Mouse (Mus musculus): ENCODE results near the gene Ankrd55.

Gene Ankrd55

DNA sequence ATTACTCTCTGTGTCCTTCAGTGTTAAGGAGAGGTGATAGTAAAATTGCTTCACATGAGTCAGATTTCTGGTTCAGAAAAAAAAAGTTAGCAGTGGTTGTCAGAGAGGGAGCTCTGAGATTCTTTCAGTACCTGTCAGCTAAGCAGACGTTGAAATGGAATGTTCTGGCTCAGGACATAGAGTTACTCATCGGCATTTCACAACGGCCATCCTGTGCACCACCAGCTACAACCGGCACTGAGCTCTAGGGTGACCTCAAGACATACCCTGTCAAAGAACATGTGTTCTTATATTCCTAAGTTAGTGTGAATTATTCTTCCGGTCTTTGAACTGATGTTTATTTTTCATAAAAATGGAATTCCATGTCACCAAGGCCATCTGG is 55.4 kb downstream of the Ankrd55 start:
- no peak for DNase-seq (ENCODE audit: low read depth, low spot score)

DNA sequence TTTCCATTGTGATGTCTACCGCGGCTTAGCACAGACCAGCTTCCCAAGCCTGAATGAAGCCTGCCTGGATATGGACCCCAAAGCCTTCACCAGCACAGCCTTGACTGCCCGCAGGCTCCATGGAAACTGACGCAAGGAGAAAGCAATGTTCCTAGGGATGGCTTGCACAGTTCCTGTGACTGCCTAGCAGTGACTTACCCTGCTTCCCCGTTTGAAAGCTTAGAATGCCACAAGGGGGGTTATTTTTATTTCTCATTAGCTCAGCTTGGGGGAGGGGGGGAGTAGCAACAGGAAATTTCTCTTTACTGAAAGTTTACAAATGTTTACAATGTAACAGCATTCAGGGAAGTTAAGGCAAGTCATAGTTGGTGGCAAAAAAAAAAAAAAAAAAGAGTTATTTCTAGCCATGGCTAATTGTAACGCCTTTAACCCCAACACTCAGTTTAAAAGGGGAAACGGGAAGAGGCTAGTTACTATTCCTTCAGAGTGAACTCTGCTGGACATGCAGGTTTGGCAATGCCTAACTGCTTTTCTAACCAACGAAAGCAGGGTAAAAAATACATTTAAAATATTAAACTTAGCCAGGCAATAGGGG is 56.1 kb downstream of the Ankrd55 start:
- no peak for DNase-seq (ENCODE audit: low read depth, low spot score)

GRCm38 (mm10) chr13:112345542-112345941 is 57.3 kb downstream of the Ankrd55 start:
- no peak for DNase-seq (ENCODE audit: low read depth, low spot score)

DNA sequence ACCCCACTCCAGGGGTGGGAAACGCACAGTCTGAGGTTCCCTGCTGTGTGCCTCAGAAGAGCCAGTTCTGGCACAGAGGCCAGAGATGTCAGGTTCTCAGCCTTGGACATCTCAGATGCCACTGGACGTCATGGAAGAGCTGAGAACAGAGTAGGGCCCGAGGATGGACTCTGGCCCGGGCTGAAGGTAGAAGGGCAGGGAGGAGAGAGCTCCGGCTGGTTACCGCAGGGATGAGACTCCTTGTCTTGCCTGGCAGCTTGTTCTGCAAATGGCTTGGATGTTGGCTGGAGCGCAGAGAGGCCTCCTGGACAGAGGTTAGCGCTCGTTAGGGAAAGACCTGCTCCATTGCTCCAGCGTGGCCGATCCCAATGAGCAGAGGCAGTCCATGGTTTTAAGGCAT is 57.8 kb downstream of the Ankrd55 start:
- DNase-seq (ENCODE audit: low read depth, low spot score), result no peak

GRCm38 (mm10) chr13:112346659-112347142 is 58.5 kb downstream of the Ankrd55 start:
- DNase-seq (ENCODE audit: low read depth, low spot score), result no peak

DNA sequence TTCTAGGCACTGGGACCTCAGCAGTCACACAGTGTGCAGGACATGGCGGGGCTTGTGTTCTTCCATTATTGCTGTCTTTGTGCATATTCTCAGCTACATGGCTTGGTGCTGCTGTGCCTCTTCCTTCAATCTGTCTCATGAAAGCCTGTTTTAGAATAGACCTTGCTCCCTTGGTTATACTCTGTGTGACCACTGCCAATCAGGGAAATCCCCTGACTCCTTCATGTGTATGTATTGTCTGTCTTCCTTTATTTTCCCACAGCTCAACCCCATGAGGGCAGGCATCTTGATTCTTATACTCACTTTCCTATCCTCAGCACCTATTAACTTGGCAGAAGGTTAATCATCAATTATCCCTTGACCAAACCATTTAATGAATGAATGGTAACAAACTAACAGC is 60.0 kb downstream of the Ankrd55 start:
- no peak for DNase-seq (ENCODE audit: low read depth, low spot score)

GRCm38 (mm10) chr13:112348896-112349484 is 60.7 kb downstream of the Ankrd55 start:
- DNase-seq (ENCODE audit: low read depth, low spot score), result no peak

DNA sequence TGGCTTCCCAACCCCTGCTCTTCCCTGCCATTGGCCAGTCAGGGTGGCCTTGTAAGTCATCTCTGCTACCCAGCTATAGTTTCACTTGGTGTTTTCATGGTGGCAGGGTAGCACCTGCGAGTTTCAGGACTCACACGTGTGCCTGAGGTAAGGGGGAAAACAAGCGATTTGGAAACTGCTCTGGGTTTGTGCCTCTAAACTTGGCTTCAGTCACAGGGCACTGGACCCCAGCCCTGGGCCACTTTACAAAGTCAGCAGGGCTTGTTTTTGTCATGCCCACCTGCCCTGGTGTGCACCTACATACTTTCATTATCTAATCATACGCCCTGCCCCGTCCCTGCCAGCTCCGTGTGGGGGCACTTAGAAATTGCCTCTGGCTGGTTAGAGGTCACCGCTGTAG is 61.2 kb downstream of the Ankrd55 start:
- no peak for DNase-seq (ENCODE audit: low read depth, low spot score)

DNA sequence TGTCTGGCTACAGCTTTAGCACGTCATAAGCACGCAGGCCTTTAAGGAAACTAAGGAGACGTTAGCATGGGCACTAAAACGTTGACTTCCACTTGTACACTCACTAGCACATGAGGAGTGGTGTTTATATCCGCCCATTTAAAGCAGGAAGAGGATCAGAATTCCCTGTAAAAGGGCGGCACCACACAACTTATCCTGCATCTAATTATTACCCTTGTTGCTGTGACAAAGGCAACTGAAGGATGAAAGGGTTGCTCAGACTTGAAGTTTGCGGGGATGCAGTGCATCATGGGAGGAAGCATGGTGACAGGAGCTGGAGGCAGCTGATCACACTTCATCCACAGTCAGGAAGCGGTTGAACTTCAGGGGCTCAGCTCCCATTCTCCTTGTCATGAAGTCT is 63.7 kb downstream of the Ankrd55 start:
- DNase-seq (ENCODE audit: low read depth, low spot score), result no peak

DNA sequence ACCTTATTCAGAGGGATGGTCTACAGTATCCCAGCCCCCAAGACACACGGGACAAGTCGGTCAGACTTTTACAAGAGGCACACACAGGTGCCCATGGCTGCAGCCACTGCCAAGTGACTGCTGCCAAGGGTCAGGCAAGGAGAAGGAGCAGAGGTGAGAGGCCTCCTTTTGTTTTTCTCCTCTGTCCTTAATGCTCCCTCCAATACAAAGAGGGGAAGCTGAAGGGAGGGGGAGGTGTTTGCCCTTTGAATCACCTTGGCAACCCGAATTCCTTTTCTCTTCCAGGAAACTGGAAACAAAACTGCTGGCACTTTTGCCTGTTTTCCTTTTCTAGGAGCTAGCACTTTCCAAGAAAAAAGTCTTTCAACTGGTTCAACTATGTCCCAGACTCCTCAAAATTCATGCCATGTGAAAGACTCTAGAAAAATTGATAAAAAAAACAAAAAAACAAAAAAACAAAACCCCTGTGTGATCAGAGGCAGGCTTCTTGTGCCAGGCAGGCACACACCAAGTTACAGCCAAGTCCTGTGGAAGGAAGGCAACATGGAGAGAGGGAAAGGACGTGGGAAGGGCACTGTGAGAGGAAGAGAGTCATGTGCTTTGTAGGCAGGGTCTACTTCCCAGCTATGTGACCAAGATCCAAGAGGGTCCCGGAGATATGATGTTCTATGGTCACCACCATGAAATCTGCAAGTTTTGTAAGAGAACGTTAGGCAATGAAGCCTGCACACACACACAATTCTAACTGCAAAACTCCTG is 66.0 kb downstream of the Ankrd55 start:
- no peak for DNase-seq (ENCODE audit: low read depth, low spot score)

DNA sequence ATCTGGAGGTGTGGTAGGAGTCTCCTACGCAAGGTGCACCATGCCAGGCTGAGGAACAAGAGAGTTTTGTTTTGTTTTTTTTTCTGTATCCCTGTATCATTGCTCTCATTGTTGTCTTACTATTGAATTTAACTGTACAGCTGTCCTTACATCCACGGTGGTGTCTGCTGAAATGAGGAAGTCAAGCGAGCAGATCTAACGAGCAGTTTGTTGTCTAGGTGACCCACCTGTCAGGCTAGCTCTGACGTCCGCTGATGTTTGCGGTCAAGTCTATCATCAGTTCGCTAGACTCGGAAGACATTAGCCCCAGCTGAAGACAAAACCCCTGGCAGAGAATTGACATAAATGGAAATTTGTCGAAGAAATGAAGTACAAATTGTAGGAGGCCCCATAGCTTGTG is 66.7 kb downstream of the Ankrd55 start:
- no peak for DNase-seq (ENCODE audit: low read depth, low spot score)

DNA sequence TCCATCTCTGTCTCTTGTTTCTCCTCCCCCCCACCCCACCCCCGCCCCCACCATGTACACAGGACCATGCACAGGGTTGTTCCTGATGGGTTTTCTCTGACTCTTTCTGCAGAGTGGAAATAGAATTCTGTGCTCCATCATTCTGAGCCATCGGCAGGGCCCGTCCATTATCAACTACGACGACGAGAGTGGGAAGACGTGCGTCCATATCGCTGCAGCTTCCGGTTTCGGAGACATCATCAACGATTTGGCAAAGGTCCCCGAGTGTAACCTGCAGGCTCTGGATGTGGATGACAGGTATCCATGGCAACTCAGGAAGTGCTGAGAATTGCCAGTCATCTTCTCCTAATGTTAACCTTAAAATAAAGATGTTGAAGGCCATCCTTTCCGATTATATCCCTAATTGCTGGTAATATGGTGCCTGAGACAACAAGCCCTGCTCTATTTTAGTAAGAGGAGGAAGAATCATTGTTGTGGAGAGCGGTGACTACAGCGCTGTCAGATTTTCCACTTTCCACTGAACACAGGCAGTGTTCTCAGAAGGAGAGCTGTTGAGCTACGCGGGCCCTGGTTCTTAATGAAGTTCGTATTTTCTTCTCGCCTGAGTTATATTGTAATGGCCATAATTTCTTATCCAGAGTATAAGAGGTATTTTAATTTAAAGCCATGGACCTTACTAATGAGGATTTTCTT is 67.7 kb downstream of the Ankrd55 start:
- DNase-seq (ENCODE audit: low read depth, low spot score), result no peak

GRCm38 (mm10) chr13:112361575-112361974 is 73.3 kb downstream of the Ankrd55 start:
- DNase-seq (ENCODE audit: low read depth, low spot score), result no peak

DNA sequence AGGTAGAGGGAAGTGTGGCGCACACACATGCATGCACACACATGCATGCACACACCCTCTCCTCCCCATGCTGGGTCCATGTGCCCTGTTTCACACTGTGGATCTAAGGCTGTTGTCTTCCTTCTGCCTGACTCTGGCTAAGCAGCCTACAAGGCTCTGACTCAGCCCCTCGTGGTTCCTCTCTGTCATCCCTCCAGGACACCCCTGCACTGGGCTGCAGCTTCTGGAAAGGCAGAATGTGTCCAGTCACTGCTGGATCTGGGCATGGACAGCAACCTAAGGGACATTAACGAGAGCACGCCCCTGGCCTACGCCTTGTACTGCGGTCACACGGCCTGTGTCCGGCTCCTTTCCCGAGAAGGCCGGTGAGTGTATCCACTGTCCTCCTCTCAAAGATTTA is 75.0 kb downstream of the Ankrd55 start:
- DNase-seq (ENCODE audit: low read depth, low spot score), result no peak

- no peak for DNase-seq (ENCODE audit: low read depth, low spot score)
These were observed 75.5 kb downstream of the Ankrd55 start for GRCm38 (mm10) chr13:112363746-112364145.

DNA sequence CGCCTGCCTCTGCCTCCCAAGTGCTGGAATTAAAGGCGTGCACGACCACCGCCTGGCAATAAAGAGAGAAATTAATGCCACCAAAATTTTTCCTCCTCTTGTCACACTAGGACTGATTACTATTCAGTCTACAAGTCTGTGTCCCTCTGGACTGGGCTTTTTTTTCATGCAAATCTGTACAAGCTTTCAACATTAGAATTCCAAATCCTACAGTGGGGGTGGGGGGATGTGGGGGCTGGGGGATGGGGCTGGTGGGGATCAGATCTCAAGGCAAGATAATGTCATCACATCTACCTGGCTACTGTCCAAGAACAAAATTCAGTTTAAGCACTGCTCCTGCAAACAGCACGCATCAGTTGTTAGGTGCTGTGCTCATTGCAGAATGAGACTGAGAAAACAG is 76.4 kb downstream of the Ankrd55 start:
- no peak for DNase-seq (ENCODE audit: low read depth, low spot score)

- DNase-seq (ENCODE audit: low read depth, low spot score), result no peak
These were observed 77.1 kb downstream of the Ankrd55 start for GRCm38 (mm10) chr13:112365303-112365702.

GRCm38 (mm10) chr13:112365762-112366161 is 77.5 kb downstream of the Ankrd55 start:
- DNase-seq (ENCODE audit: low read depth, low spot score), result no peak

DNA sequence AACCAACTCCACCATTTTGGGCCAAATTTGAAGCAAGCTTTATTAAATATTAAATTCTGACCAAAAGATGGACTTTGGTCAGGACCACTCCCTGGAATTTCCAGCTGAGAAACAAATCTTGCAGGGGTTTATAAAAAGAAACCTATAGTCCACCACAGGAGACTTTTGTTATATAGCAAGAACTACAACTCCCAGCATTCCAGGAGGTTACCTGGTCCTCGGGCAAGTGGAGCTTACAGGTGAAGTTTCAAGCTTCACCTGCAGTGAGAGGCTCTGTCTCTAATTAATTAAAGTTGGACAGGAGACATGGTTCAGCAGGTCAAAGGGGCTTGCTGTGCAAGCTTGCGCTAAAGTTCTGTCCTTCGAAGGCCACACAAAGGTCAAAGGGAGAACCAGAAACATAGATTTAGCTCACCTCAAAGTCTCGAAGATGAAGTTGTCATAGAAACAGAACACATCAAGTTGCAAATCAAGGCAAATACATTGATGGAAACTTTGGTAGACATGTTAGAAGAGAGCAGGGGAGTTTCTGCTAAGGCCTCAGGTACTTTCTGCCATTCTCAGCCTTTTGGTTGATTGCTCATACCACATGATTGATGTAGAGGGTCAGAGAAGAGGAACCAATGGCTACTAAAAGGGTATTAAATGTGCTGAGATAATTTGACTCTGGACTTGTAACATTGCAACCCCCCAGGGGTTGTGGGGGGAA is 78.2 kb downstream of the Ankrd55 start:
- DNase-seq (ENCODE audit: low read depth, low spot score), result no peak

DNA sequence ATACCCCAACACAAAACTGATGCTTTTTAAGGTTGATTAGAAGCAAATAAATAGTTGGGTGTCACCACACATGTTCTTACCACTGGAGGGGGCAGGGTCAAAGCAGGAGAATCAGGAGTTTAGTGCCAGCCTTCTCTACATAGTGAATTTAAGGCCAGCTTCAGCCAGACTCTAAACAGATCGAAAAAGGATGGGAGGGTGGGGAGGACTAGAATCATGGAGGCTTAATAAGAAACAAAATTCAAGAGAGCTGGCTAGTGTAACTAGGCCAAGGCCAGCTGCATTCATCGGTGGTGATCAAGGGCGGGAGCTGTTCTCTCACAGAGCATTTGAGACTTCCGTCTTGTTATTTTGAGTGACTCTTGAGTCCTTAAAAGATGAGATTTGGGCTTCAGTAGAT is 83.5 kb downstream of the Ankrd55 start:
- no peak for DNase-seq (ENCODE audit: low read depth, low spot score)

GRCm38 (mm10) chr13:112375766-112376165 is 87.5 kb downstream of the Ankrd55 start:
- DNase-seq (ENCODE audit: low read depth, low spot score), result no peak

DNA sequence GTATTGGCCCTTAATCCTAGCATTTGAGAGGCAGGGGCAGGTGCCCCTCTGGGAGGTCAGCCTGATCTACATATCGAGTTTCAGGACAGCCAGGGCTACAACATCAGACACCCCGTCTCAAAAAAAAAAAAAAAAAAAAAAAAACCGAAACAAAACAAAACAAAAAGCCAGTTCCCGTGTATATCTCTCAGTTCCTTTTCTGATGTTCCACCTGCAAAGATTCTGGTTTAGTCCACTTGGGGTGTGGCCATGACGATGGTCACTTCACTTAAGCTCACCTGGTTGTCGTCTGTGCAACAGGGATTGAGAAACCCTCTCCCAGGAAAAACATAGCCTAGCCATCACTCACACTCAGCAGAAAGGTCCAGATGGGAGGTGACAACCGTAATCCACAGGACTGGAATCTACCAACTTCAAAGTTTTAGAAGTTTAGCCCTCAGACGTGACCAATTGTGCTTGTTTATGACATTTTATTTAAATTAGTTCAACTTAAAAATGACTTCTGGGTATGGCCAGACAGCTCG is 90.6 kb downstream of the Ankrd55 start:
- no peak for DNase-seq (ENCODE audit: low read depth, low spot score)
